Mouse (Mus musculus) forebrain, embryonic 15.5 days (tissue): ENCODE measurements around the gene Uckl1. TPM values are rescaled to one million over a fixed set of nuclear protein-coding genes. Genes with fewer than 3 reads are reported as not detected.

Source experiments
- ATAC-seq: fragments of 200-750 bp; cut with Nextera tagmentation; replicated peaks from 2 replicates; pipeline ENCODE4 v1.8.0; 2017; ENCODE audit warnings: mild to moderate bottlenecking, moderate TSS enrichment, moderate library complexity
- H3K27ac ChIP-seq: fragments of 300-500 bp; sonication (generic); replicated peaks from 2 replicates; pipeline ENCODE4 v1.5.1; 2015; ENCODE audit warnings: mild to moderate bottlenecking, inconsistent platforms
- H3K27me3 ChIP-seq: fragments of 300-500 bp; sonication (generic); 2 replicates; pipeline ENCODE4 v1.6.1; 2015; ENCODE audit warnings: inconsistent platforms
- H3K36me3 ChIP-seq: fragments of 300-500 bp; sonication (generic); 2 replicates; pipeline ENCODE4 v1.6.1; 2015; ENCODE audit warnings: mild to moderate bottlenecking, inconsistent platforms
- H3K4me1 ChIP-seq: fragments of 300-500 bp; sonication (generic); 2 replicates; pipeline ENCODE4 v1.6.1; 2015; ENCODE audit warnings: inconsistent platforms
- H3K4me2 ChIP-seq: fragments of 300-500 bp; sonication (generic); replicated peaks from 2 replicates; pipeline ENCODE4 v1.6.1; 2015; ENCODE audit warnings: mild to moderate bottlenecking, inconsistent platforms
- H3K4me3 ChIP-seq: fragments of 300-500 bp; sonication (generic); 2 replicates; pipeline ENCODE4 v1.5.1; 2015; ENCODE audit warnings: mild to moderate bottlenecking, inconsistent platforms
- H3K9ac ChIP-seq: fragments of 300-500 bp; sonication (generic); replicated peaks from 2 replicates; pipeline ENCODE4 v1.6.1; 2015; ENCODE audit warnings: mild to moderate bottlenecking, inconsistent platforms
- H3K9me3 ChIP-seq: fragments of 300-500 bp; sonication (generic); 2 replicates; pipeline ENCODE4 v1.6.1; 2016; ENCODE audit warnings: inconsistent platforms
- WGBS: fragments of 180-500 bp; shearing (Covaris S2); methylation state at CpG from one replicate; pipeline ENCODE4 v1.1.7; 2015; ENCODE audit warnings: mixed read lengths; 5-methylcytosine and 5-hydroxymethylcytosine counted together
- polyA plus RNA-seq: library from polyadenylated mRNA; unstranded; fragments of >200 nt; fragmentation: Nextera tagmentation; extraction: Ambion mirVana; gene quantifications from 2 replicates; pipeline ENCODE4 v1.2.1, GENCODE M21; 2015

Gene Uckl1
- 61.0 and 63.8 TPM in 2 replicates for polyA plus RNA-seq

DNA sequence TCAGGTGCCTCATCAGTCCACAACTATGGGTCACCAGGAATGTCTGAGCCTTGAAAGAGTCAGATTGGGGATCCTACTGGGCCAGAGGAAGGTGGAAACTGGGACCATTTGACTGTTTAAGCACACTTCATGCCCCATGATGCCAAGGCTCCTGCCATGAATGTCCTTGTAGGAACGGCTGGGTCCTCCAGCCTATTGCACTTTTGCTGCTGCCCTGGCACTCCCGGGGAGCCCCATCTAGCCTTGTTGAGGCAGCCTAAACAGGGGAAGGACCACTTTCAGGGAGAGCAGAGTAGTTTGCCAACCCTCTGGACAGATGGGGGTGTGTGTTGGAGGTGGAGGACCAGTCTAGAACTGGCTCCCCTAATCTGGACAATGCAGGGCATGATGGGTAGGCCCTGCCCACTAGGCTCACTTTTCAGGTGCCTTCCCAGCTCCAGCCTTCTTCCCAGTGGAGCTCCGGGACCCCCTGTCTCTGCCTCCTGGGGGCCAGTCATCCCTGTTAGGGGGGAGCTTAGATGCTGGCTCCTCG lies at the start of gene Uckl1:
TSS of gene Uckl1 (minus strand) at position 482 of the 532 bp plus-strand sequence.
- ATAC-seq: no peak

DNA sequence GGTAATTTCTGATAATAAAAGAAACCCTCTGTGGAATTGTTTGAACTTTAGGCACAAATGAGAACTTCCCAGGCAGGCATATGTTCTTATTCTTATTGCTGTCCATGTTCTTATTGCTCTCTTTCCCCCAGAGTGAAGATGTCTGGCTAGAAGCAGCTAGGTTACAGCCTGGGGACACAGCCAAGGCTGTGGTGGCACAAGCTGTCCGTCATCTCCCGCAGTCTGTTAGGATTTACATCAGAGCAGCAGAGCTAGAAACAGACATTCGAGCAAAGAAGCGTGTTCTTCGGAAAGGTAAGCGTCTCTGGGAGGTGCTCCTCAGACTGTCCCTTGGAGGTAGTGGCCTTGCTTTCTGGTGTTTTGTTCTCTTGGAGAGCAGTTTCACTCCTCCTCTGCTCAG lies 47.9 kb upstream of the Uckl1 start:
- H3K4me1 ChIP-seq: no peaks in the 10 kb centered on the region
- H3K9ac ChIP-seq: no peak overlapping the region
- no peaks in the 10 kb centered on the region for H3K9me3 ChIP-seq
- no peak for ATAC-seq
- no peak overlapping the region for H3K4me2 ChIP-seq
- no peak overlapping the region for H3K4me3 ChIP-seq
- H3K36me3 ChIP-seq: peaks cover 57% of the 10 kb centered on the region
- no peak overlapping the region for H3K27ac ChIP-seq
- no peaks in the 10 kb centered on the region for H3K27me3 ChIP-seq
- WGBS: 93% methylated on average over 6 of the region's 6 CpGs

More for the DNA sequence above, at the start of gene Uckl1:
- Histone ChIP-seq H3K27ac (no peak within 1 kb of the TSS), H3K4me2 (no peak within 1 kb of the TSS), H3K4me1 (peaks cover 20% of the 10 kb centered on the region), H3K27me3 (no peaks in the 10 kb centered on the region), H3K9ac (no peak within 1 kb of the TSS), H3K9me3 (no peaks in the 10 kb centered on the region), H3K36me3 (peaks cover 61% of the 10 kb centered on the region), H3K4me3 (no peak within 1 kb of the TSS)
- WGBS: 91% methylated on average over 4 of the region's 4 CpGs

DNA sequence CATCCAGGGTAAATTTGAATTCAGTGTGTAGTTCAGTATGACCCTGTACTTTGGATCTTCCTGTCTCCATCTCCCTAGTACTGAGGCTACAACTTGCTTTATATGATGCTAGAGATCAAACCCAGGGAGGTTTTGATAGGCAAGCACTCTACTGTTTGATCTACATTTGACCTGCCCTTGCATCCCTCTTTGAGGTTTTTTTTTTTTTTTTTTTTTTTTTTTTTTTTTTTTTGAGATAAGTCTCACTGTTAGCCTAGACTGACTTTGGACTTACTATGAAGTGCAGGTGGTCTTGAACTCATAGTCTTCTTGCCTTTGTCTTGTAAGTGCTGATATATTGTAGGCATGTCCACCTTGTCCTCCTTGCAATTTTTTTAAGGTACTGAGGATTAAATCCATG lies 43.8 kb upstream of the Uckl1 start:
- Histone ChIP-seq H3K9ac (no peak overlapping the region), H3K4me2 (no peak overlapping the region), H3K27ac (no peak overlapping the region), H3K9me3 (no peaks in the 10 kb centered on the region), H3K4me3 (no peak overlapping the region), H3K36me3 (peaks cover 44% of the 10 kb centered on the region), H3K27me3 (no peaks in the 10 kb centered on the region), H3K4me1 (no peaks in the 10 kb centered on the region)
- ATAC-seq: no peak

DNA sequence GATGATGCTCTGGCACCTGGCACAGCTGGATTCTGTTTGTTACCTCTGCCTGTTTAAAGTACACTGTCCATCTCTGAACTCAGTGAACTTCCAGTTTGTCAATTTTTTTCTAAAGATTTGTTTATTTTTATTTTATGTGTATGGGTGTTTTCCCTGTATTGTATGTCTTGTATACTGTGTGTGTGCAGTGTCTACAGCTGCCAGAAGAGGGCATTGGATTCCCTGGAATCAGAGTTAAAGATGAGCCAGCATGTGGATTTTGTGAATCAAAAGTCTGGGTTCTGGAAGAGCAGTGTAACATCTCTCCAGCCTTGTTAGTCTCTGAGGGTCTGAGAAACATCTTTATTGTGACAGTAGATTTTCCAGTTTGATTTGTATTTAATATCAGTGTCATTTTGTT lies 38.7 kb upstream of the Uckl1 start:
- Histone ChIP-seq H3K4me1 (no peaks in the 10 kb centered on the region), H3K27ac (no peak overlapping the region), H3K4me2 (no peak overlapping the region), H3K9ac (no peak overlapping the region), H3K27me3 (no peaks in the 10 kb centered on the region), H3K36me3 (peaks cover 56% of the 10 kb centered on the region), H3K4me3 (no peak overlapping the region), H3K9me3 (no peaks in the 10 kb centered on the region)
- ATAC-seq: no peak

DNA sequence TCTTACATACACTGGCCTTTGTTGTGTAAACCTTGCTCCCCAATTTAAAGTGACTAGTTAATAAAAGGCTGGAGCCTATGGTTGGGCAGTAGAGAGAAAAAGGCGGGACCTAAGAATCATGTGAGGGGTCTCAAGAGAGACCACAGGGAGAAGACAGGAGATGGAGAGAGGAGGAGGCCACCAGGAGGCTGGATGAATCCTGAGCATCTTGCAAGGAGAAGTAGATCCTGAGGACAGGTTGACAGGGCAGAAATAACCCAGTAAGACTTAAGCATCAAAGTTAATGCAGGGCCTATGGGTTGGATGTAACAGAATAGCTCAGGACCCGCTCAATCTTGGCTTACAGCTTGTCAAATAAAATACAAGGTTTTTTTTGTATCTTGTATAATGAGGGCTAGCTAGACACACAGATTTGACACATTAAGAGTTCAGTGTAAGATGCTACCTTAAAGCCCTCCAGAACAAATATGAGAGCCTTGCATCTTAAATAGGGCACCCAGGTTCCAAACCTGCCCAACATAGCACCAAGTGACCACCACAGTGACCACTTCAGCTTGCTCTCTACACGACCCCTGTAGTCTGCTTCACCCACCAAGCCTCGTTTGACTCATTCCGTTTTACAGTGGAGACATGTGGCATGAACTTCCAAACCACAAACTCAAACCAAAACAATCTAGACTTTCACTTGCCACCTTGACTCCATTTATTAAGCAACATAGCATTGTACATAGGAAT lies 34.2 kb upstream of the Uckl1 start:
- Histone ChIP-seq H3K4me3 (no peak overlapping the region), H3K9me3 (no peaks in the 10 kb centered on the region), H3K9ac (no peak overlapping the region), H3K27me3 (no peaks in the 10 kb centered on the region), H3K4me2 (no peak overlapping the region), H3K27ac (no peak overlapping the region), H3K36me3 (peaks cover 60% of the 10 kb centered on the region), H3K4me1 (no peaks in the 10 kb centered on the region)
- 88% methylated on average over 5 of the region's 5 CpGs for WGBS
- no peak for ATAC-seq

DNA sequence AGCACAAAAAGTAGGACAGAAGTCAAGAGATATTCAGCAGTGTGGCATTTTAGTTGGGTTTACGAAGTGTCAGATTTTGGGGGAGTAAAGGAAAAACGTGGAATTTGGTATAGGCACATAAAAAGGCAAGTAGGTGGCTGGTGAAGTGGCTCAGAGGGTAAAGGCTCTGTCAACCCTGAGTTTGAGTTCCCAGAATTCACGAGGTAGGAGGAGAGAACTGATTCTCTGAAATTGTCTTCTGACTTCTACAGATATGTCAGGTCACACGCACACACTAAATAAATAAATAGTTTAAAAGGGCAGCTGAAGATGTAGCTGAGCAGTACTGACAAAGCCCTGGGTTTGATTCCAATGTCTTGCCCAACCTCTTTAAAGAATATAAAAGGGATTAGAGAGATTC lies 17.7 kb upstream of the Uckl1 start:
- Histone ChIP-seq H3K27me3 (no peaks in the 10 kb centered on the region), H3K4me1 (peaks cover 41% of the 10 kb centered on the region), H3K27ac (no peak overlapping the region), H3K9ac (0 out of 2 replicates have a peak overlapping the region, but pooled peaks have one; percentile 83), H3K9me3 (no peaks in the 10 kb centered on the region), H3K36me3 (no peaks in the 10 kb centered on the region), H3K4me2 (peak overlapping the region; percentile 66; the same call in 1 of the 2 replicates), H3K4me3 (no peak overlapping the region; the same call in 1 of the 2 replicates)
- WGBS: 77% methylated on average over 4 of the region's 4 CpGs
- ATAC-seq: no peak

DNA sequence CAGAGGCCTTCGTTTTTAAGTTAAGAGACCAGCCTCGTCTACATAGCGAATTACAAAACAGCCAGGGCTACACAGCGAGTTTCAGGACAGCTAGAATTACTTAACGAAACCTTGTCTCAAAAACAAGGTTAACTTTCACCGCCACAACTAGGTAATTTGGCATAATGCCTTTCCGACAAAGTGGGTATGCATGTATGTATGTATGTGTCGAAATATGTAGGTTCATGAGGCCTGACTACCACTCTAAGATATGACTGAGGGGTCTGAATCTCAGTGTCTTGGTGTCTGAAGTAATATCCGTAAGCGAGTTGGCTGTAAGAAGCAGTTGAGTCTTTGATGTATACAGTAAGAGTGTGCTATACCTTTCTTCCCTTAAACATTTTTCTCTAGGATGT lies 17.1 kb upstream of the Uckl1 start:
- peak overlapping the region; percentile 83 for H3K9ac ChIP-seq
- peaks cover 44% of the 10 kb centered on the region for H3K4me1 ChIP-seq
- H3K4me3 ChIP-seq: peak overlapping the region; percentile 79
- H3K4me2 ChIP-seq: peak overlapping the region; percentile 66
- H3K27ac ChIP-seq: no peak overlapping the region
- no peak for ATAC-seq
- H3K36me3 ChIP-seq: no peaks in the 10 kb centered on the region
- WGBS: 30% methylated on average over 10 of the region's 10 CpGs
- H3K9me3 ChIP-seq: no peaks in the 10 kb centered on the region
- H3K27me3 ChIP-seq: no peaks in the 10 kb centered on the region

DNA sequence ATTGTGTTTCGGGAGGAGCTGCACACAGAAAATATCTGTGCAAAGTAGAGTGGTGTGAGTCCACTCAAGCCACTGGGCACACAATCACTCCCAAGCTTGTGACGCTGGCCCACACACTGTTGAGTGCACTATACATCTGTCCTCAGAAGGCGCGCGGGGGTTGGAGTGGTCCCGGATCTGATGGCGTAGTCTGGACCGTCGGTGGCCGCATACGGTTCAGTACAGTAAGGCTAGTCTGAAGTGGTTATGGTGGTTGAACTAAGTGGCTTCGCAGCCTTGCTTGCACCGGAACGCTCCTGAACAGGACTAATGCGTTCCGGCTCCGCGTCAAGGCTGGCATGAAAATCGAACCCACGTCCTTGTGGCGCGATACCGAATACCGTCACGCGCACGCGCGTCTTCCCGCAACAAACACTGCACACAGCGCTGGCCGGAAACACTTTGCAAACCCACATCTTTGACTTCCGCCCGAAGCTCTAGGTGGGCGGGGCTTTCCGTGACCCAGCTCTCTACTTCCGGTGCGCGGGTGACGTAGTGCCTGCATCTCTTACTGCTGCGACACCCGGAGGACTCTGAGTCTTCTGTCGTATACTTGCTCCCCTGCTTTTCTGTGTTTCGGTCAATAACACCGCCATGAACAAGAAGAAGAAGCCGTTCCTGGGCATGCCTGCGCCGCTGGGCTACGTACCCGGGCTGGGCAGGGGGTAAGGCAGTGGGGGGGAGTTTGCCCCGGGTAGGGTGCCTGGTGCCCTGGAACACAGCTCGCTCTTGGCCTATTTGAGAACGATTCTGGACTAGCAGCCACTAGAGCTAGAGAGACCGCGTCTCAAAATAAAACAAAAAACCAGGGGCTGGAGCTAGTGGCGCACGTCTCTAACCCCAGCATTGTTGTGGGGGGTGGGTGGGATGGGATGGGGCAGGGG lies 16.4 kb upstream of the Uckl1 start:
- peaks cover 44% of the 10 kb centered on the region for H3K4me1 ChIP-seq
- H3K4me3 ChIP-seq: peak overlapping the region; percentile 79
- WGBS: 1% methylated on average over 57 of the region's 57 CpGs
- H3K9ac ChIP-seq: peak overlapping the region; percentile 83
- H3K9me3 ChIP-seq: no peaks in the 10 kb centered on the region
- H3K4me2 ChIP-seq: peak overlapping the region; percentile 66
- peaks cover 4% of the 10 kb centered on the region; the same call in 1 of the 2 replicates for H3K36me3 ChIP-seq
- peak; percentile 95 for ATAC-seq
- H3K27me3 ChIP-seq: no peaks in the 10 kb centered on the region
- peak overlapping the region; percentile 70 for H3K27ac ChIP-seq

DNA sequence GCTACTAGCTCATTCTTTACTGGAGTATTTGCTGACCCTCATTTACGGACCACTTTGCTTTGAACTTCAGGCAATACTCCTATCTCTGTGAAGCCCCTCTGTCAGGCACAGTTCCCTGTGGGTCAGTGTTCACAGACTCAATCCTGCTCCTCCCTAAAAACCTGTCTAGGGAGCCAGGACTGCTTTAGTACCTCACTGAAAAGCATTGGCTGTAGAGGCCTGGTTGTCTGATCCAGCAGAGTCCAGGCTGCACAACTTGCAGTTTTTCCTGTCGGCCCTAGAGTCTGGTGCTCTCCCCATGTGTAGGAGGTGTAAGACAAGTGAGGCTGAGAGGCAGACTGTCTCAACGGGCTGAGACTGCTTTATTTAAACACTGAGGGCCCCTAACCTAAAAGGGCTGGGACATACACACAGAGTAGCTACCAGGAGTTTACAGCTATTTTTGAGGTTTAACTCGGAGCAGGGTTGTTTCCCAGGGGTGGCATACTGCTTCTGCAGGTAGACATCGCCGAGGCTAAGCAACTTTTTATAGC lies 15.6 kb upstream of the Uckl1 start:
- H3K36me3 ChIP-seq: peaks cover 4% of the 10 kb centered on the region; the same call in 1 of the 2 replicates
- no peaks in the 10 kb centered on the region for H3K9me3 ChIP-seq
- H3K4me3 ChIP-seq: peak overlapping the region; percentile 79
- peak overlapping the region; percentile 70; the same call in 1 of the 2 replicates for H3K27ac ChIP-seq
- no peak for ATAC-seq
- 63% methylated on average over 6 of the region's 6 CpGs for WGBS
- peak overlapping the region; percentile 43; the same call in 1 of the 2 replicates for H3K9ac ChIP-seq
- H3K4me2 ChIP-seq: peak overlapping the region; percentile 66
- H3K4me1 ChIP-seq: peaks cover 44% of the 10 kb centered on the region
- no peaks in the 10 kb centered on the region for H3K27me3 ChIP-seq

DNA sequence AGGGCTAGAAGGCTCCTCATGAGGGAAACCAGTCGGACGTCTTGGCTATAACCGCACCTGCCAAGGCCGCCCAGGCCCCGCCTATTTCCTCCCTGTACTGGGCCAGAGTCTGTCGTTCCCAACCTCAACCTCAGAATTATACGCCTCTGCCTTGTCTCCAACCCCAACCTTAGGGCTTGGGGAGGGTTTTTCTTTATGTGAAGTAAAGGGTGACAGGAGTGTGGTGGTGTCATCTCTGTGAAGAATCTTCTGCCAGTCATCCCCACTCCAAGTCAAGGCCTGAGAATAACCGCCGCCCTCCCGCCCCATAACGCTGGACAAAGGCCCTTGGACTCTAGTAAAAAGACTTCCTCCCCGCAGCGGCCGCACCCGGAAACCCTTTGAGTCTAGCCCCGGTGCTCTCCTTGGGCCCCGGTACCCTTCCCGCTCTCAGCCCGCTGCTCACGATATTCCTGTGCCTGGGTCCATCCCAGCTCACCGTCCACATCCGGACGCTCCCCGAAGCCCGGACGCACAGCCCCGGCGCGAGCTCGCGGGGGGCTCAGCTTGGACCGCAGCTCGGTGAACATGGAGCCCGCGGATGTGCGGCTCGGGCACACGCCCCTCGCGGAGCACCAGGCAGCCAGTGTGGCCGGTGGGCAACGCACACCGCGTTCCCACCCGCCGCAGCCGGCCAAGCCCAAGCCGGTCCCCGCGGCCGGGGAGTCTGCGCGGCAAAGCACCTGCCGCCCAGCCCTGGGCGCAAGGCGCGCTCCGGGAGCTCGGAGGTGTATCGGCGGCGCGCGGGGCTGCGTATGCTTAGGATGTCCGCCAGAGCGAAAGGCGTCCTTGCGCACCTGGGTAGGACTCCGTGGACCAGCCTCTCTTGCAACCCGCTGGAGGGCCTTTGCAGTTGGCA lies 14.0 kb upstream of the Uckl1 start, which contains the start of gene Samd10:
TSS of gene Samd10 (minus strand) at position 759 of the 898 bp plus-strand sequence.
- peak; percentile 31 for ATAC-seq
- Histone ChIP-seq H3K27me3 (no peaks in the 10 kb centered on the region), H3K27ac (peak within 1 kb of the TSS; percentile 90), H3K4me2 (peak within 1 kb of the TSS; percentile 74), H3K9me3 (no peaks in the 10 kb centered on the region), H3K4me1 (peaks cover 44% of the 10 kb centered on the region), H3K36me3 (peaks cover 4% of the 10 kb centered on the region; the same call in 1 of the 2 replicates), H3K4me3 (peak within 1 kb of the TSS; percentile 85), H3K9ac (peak within 1 kb of the TSS; percentile 94)
- 1% methylated on average over 71 of the region's 71 CpGs for WGBS
